9 mouse cellular contexts compared by ENCODE assay signal in genomic region chr2:120499971-120500471, GRCm38 (mm10). TPM values are rescaled to one million over a fixed set of nuclear protein-coding genes. Genes with fewer than 3 reads are reported as not detected.
A peak's percentile ranks its signal among the peaks of the same experiment; 100 is the strongest.
DNase-seq lines count a peak whose midpoint lies in the region; ATAC-seq and TF ChIP-seq lines count a peak whose summit lies in the region.
"Had no signal": no experiment of that assay in that cellular context is flagged by ENCODE, and none has a peak within 500 bp of the region (broad histone marks: within the 10 kb centered on the region; RNA-seq: fewer than 3 reads in every experiment).

No protein-coding gene starts in this region.

- H3K4me1 ChIP-seq in kidney, postnatal 0 days (replicated peaks; ENCODE audit: insufficient read depth, low read length): 0 out of 2 replicates have a peak, but pooled peaks cover 4% of the 10 kb centered on the region
- peaks cover 14% of the 10 kb centered on the region; the same call in 1 of the 2 replicates for H3K4me1 ChIP-seq in kidney, embryonic 14.5 days (ENCODE audit: control insufficient read depth, insufficient read depth, low read length)
- H3K4me1 ChIP-seq in intestine, postnatal 0 days (replicated peaks; ENCODE audit: control insufficient read depth, insufficient read depth, low read length): no peaks in the 10 kb centered on the region
- H3K4me1 ChIP-seq in hindbrain, embryonic 11.5 days (replicated peaks; ENCODE audit: control insufficient read depth, insufficient read depth, low read length): no peaks in the 10 kb centered on the region

- DNase-seq in kidney, postnatal 0 days (ENCODE audit: low spot score): peak; percentile 20
- peak; percentile 79 to 85 for DNase-seq in thymus, postnatal 36 days
- DNase-seq in hindbrain, embryonic 11.5 days (ENCODE audit: low spot score): no peak
- no peak for DNase-seq in kidney, adult 18-20 months
- no peak for DNase-seq in testis, postnatal 10 days (ENCODE audit: low spot score)
- DNase-seq: cerebellum, adult 18-20 months had no signal

- H3K27ac ChIP-seq in kidney, postnatal 0 days: no peak overlapping the region
- H3K27ac ChIP-seq in kidney, embryonic 14.5 days (ENCODE audit: low read depth, low read length): no peak overlapping the region
- H3K27ac ChIP-seq in intestine, postnatal 0 days (ENCODE audit: low read depth, low read length): no peak overlapping the region
- H3K27ac ChIP-seq in hindbrain, embryonic 11.5 days (ENCODE audit: low read depth, low read length): no peak overlapping the region

- 49% methylated on average over 6 of the region's 6 CpGs for WGBS in kidney, postnatal 0 days
- WGBS in kidney, embryonic 14.5 days: 69% methylated on average over 6 of the region's 6 CpGs
- WGBS in intestine, postnatal 0 days: 44% methylated on average over 6 of the region's 6 CpGs
- WGBS in hindbrain, embryonic 11.5 days: 82% methylated on average over 6 of the region's 6 CpGs

- no peak for TF ChIP-seq CTCF in kidney, postnatal 0 days (IDR thresholded peaks at IDR 0.05; ENCODE audit: low read depth)
- 0 out of 2 replicates have a peak, but pooled peaks have one; percentile 22 for TF ChIP-seq CTCF in intestine, postnatal 0 days (IDR thresholded peaks at IDR 0.05; ENCODE audit: low read depth)

- H3K4me2 ChIP-seq in kidney, postnatal 0 days (ENCODE audit: low read length): no peak overlapping the region
- no peak overlapping the region for H3K4me2 ChIP-seq in kidney, embryonic 14.5 days (replicated peaks; ENCODE audit: low read depth, low read length)
- no peak overlapping the region for H3K4me2 ChIP-seq in intestine, postnatal 0 days (replicated peaks; ENCODE audit: low read depth)
- H3K4me2 ChIP-seq in hindbrain, embryonic 11.5 days (replicated peaks; ENCODE audit: low read depth, low read length): no peak overlapping the region

- no peak for ATAC-seq in kidney, postnatal 0 days (replicated peaks; ENCODE audit: low FRiP score, low read depth)
- ATAC-seq in kidney, embryonic 14.5 days (ENCODE audit: low FRiP score, low TSS enrichment): no peak
- ATAC-seq in intestine, postnatal 0 days: no peak
- ATAC-seq in megakaryocyte progenitor cell, adult 5-6 weeks (replicated peaks; ENCODE audit: poor library complexity): peak; percentile 65
- no peak for ATAC-seq in hindbrain, embryonic 11.5 days (ENCODE audit: low FRiP score)

- no peaks in the 10 kb centered on the region for H3K9me3 ChIP-seq in kidney, postnatal 0 days (replicated peaks; ENCODE audit: low read length)
- H3K9me3 ChIP-seq in kidney, embryonic 14.5 days (ENCODE audit: control insufficient read depth, low read length): no peaks in the 10 kb centered on the region
- no peaks in the 10 kb centered on the region for H3K9me3 ChIP-seq in intestine, postnatal 0 days (ENCODE audit: control insufficient read depth)
- H3K9me3 ChIP-seq in hindbrain, embryonic 11.5 days (ENCODE audit: control insufficient read depth, low read length): no peaks in the 10 kb centered on the region

- H3K4me3 ChIP-seq in kidney, postnatal 0 days (replicated peaks; ENCODE audit: low read depth, low read length): no peak overlapping the region
- no peak overlapping the region for H3K4me3 ChIP-seq in kidney, embryonic 14.5 days (ENCODE audit: low read length)
- H3K4me3 ChIP-seq in intestine, postnatal 0 days (ENCODE audit: low read depth, low read length): no peak overlapping the region
- no peak overlapping the region for H3K4me3 ChIP-seq in hindbrain, embryonic 11.5 days (ENCODE audit: low read depth, low read length)

- no peak overlapping the region for H3K9ac ChIP-seq in kidney, postnatal 0 days (ENCODE audit: low read depth, low read length)
- no peak overlapping the region for H3K9ac ChIP-seq in kidney, embryonic 14.5 days (ENCODE audit: low read depth, low read length)
- no peak overlapping the region for H3K9ac ChIP-seq in intestine, postnatal 0 days (ENCODE audit: low read depth, low read length)
- no peak overlapping the region for H3K9ac ChIP-seq in hindbrain, embryonic 11.5 days (ENCODE audit: low read depth, low read length)

- H3K36me3 ChIP-seq in kidney, postnatal 0 days (ENCODE audit: insufficient read depth, low read length): no peaks in the 10 kb centered on the region
- H3K36me3 ChIP-seq in kidney, embryonic 14.5 days (ENCODE audit: control insufficient read depth, insufficient read depth, low read length): peaks cover 6% of the 10 kb centered on the region; the same call in 1 of the 2 replicates
- H3K36me3 ChIP-seq in intestine, postnatal 0 days (ENCODE audit: control insufficient read depth, insufficient read depth): no peaks in the 10 kb centered on the region
- H3K36me3 ChIP-seq in hindbrain, embryonic 11.5 days (ENCODE audit: control insufficient read depth, insufficient read depth, low read length): no peaks in the 10 kb centered on the region

- H3K27me3 ChIP-seq in kidney, postnatal 0 days (ENCODE audit: insufficient read depth, low read length): no peaks in the 10 kb centered on the region
- H3K27me3 ChIP-seq in kidney, embryonic 14.5 days (ENCODE audit: control insufficient read depth, insufficient read depth, low read length): no peaks in the 10 kb centered on the region
- H3K27me3 ChIP-seq in intestine, postnatal 0 days (replicated peaks; ENCODE audit: control insufficient read depth, insufficient read depth, low read length): no peaks in the 10 kb centered on the region
- H3K27me3 ChIP-seq in hindbrain, embryonic 11.5 days (ENCODE audit: control insufficient read depth, insufficient read depth, low read length): no peaks in the 10 kb centered on the region

RNA-seq across cellular contexts. Expression of gene Capn3, which starts 44.2 kb away (rescaled TPM):
- polyA plus RNA-seq in kidney, postnatal 0 days (2015; fragmentation: Nextera tagmentation; extraction: Ambion mirVana): 1.6 and 2.0 TPM in 2 replicates
- 1.2 and 1.3 TPM in 2 replicates for polyA plus RNA-seq in kidney, embryonic 14.5 days (2014; fragmentation: Nextera tagmentation; extraction: Ambion mirVana)
- polyA plus RNA-seq in intestine, postnatal 0 days (2015; fragmentation: Nextera tagmentation; extraction: Ambion mirVana): 0.55 and 0.61 TPM in 2 replicates
- total RNA-seq in megakaryocyte progenitor cell, adult 5-6 weeks (2015): 0.95 and 2.2 TPM in 2 replicates
- 0.68 and 1.2 TPM in 2 replicates for total RNA-seq in megakaryocyte progenitor cell, adult 5-6 weeks (2017)
- polyA plus RNA-seq in hindbrain, embryonic 11.5 days (2014; fragmentation: Nextera tagmentation; extraction: Ambion mirVana): 1.6 and 1.7 TPM in 2 replicates

Comparison
In these comparisons a context has a peak if more than half of its experiments do, and no peak if none do; other contexts are left out.
1. DNase-seq: peak in kidney, postnatal 0 days (single experiment) and thymus, postnatal 36 days (2 of 2); none in hindbrain, embryonic 11.5 days (single experiment), kidney, adult 18-20 months (single experiment) and testis, postnatal 10 days (single experiment).